Mouse (Mus musculus) layer of hippocampus, adult 8-10 months (tissue): ENCODE results near the gene Mucl1. TPM values are rescaled to one million over a fixed set of nuclear protein-coding genes. Genes with fewer than 3 reads are reported as not detected.
"Not testable (repeated sequence)": the region's sequence is repeated elsewhere in the genome, so short reads cannot be mapped to it uniquely, and the experiment has no call there.

Experiments
- DNase-seq, 2 experiments: peaks; one replicate each; pipeline ENCODE4 v3.0.0; 2022; ENCODE audit warnings: low spot score in 2 of 2
- total RNA-seq, 4 experiments: library from RNA; stranded (reverse); gene quantifications; 2 replicates each; pipeline ENCODE4 v1.2.4; 2022

Mucl1 gene
- total RNA-seq, result not detected

- no peak for DNase-seq
Measured at GRCm38 (mm10) chr15:103755369-103755768, at the start of gene Mucl1. Mucl1 (minus strand) TSS chr15:103755469.

- DNase-seq, result peak in 1 of 2 experiments; percentile 26
Measured at GRCm38 (mm10) chr15:103766836-103767235, 11.6 kb upstream of the Mucl1 start.

GRCm38 (mm10) chr15:103716861-103717260, 38.4 kb downstream of the Mucl1 start:
- not testable (repeated sequence) for DNase-seq

Other genes starting within 250 kb of the Mucl1 start
- 100 to 1,000 TPM; 103 to 150 (median 121) TPM for gene Ppp1r1a, start 217.5 kb downstream of the Mucl1 start, total RNA-seq
- 1 to 10 TPM in 2 of 4 experiments, under 1 TPM in 1, not detected in 1; 0.74 to 4.7 (median 3.5) TPM for gene Glycam1, start 190.4 kb downstream of the Mucl1 start, total RNA-seq
- gene Mucl2, start 143.8 kb upstream of the Mucl1 start, total RNA-seq, result not detected